Comparison of ENCODE assay signal across 8 mouse cellular contexts in the genomic region with DNA sequence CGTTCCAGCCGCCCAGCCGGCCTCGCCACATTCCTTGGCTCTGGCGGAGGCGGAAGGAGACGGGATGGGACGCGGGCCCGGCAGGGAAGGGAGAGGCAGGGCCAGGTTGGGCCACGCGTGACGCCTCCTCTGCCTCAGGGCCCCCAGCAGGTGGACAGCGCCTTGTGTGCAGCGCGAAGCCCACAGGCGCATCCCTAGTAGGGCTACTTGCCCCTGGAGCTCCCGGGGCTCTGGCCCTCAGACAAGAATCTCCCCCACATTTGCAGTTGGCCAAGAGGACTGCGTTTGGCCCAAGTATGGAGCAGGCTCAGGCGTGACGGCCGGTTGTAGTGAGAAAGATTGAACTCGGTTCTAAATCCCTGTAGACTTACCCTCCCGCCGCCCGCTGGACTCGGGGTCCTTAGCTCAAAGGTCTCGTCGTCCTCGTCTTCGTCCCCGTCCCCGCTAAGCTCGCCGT. TPM values are rescaled to one million over a fixed set of nuclear protein-coding genes. Genes with fewer than 3 reads are reported as not detected.
DNase-seq lines count a peak whose midpoint lies in the region; ATAC-seq lines count a peak whose summit lies in the region.

A gene (plus strand): TSS at position 170 of the 457 bp plus-strand sequence.

- WGBS in forebrain, embryonic 14.5 days, result under 1% methylated on average over 32 of the region's 35 CpGs
- under 1% methylated on average over 35 of the region's 35 CpGs for WGBS in hindbrain, embryonic 13.5 days
- under 1% methylated on average over 35 of the region's 35 CpGs for WGBS in midbrain, embryonic 14.5 days

- peaks cover 70% of the 10 kb centered on the region for H3K27me3 ChIP-seq in forebrain, embryonic 14.5 days (replicated peaks; ENCODE audit: control insufficient read depth, insufficient read depth, low read length)
- H3K27me3 ChIP-seq in hindbrain, embryonic 13.5 days, result peaks cover 72% of the 10 kb centered on the region
- peaks cover 56% of the 10 kb centered on the region for H3K27me3 ChIP-seq in midbrain, embryonic 14.5 days (ENCODE audit: control insufficient read depth, insufficient read depth, low read length)

- H3K27ac ChIP-seq in forebrain, embryonic 14.5 days (ENCODE audit: low read depth, low read length), result peak within 1 kb of the TSS; percentile 52; the same call in 1 of the 2 replicates
- H3K27ac ChIP-seq in hindbrain, embryonic 13.5 days, result peak within 1 kb of the TSS; percentile 87
- H3K27ac ChIP-seq in midbrain, embryonic 14.5 days (replicated peaks; ENCODE audit: low read depth, low read length), result peak within 1 kb of the TSS; percentile 75

- intact Hi-C loops in left cerebral cortex, postnatal 36 days (cut with DNase I), result loop anchor here (2.0 to 10.0 kb wide), 2 partner anchors 52 to 186 kb away; a partner anchor contains a TSS

- no peak for ATAC-seq in forebrain, embryonic 14.5 days
- no peak for ATAC-seq in hindbrain, embryonic 13.5 days (ENCODE audit: low FRiP score)
- ATAC-seq in midbrain, embryonic 14.5 days (ENCODE audit: low FRiP score, low TSS enrichment), result no peak
- ATAC-seq in megakaryocyte-erythroid progenitor cell, adult 5-6 weeks (replicated peaks; ENCODE audit: low FRiP score, low TSS enrichment, poor library complexity, severe bottlenecking), result no peak

- H3K9ac ChIP-seq in forebrain, embryonic 14.5 days (ENCODE audit: low read length), result peak within 1 kb of the TSS; percentile 73
- H3K9ac ChIP-seq in hindbrain, embryonic 13.5 days, result peak within 1 kb of the TSS; percentile 83
- H3K9ac ChIP-seq in midbrain, embryonic 14.5 days (replicated peaks; ENCODE audit: low read length), result peak within 1 kb of the TSS; percentile 64

- H3K4me2 ChIP-seq in forebrain, embryonic 14.5 days (ENCODE audit: low read length), result peak within 1 kb of the TSS; percentile 85
- H3K4me2 ChIP-seq in hindbrain, embryonic 13.5 days, result peak within 1 kb of the TSS; percentile 91
- peak within 1 kb of the TSS; percentile 81 for H3K4me2 ChIP-seq in midbrain, embryonic 14.5 days (ENCODE audit: low read length)

- peak within 1 kb of the TSS; percentile 73 for H3K4me3 ChIP-seq in forebrain, embryonic 14.5 days (ENCODE audit: low read depth, low read length)
- H3K4me3 ChIP-seq in hindbrain, embryonic 13.5 days, result peak within 1 kb of the TSS; percentile 76
- peak within 1 kb of the TSS; percentile 62 for H3K4me3 ChIP-seq in midbrain, embryonic 14.5 days (replicated peaks; ENCODE audit: low read depth, low read length)

- peaks cover 16% of the 10 kb centered on the region for H3K36me3 ChIP-seq in forebrain, embryonic 14.5 days (ENCODE audit: control insufficient read depth, insufficient read depth, low read length)
- peaks cover 24% of the 10 kb centered on the region for H3K36me3 ChIP-seq in hindbrain, embryonic 13.5 days
- peaks cover 19% of the 10 kb centered on the region for H3K36me3 ChIP-seq in midbrain, embryonic 14.5 days (ENCODE audit: control insufficient read depth, insufficient read depth, low read length)

- peaks cover 34% of the 10 kb centered on the region for H3K4me1 ChIP-seq in forebrain, embryonic 14.5 days (ENCODE audit: control insufficient read depth, insufficient read depth, low read length)
- H3K4me1 ChIP-seq in hindbrain, embryonic 13.5 days (replicated peaks), result peaks cover 67% of the 10 kb centered on the region
- H3K4me1 ChIP-seq in midbrain, embryonic 14.5 days (ENCODE audit: control insufficient read depth, insufficient read depth, low read length), result peaks cover 48% of the 10 kb centered on the region

- no peaks in the 10 kb centered on the region for H3K9me3 ChIP-seq in forebrain, embryonic 14.5 days (replicated peaks; ENCODE audit: control insufficient read depth, low read length)
- H3K9me3 ChIP-seq in hindbrain, embryonic 13.5 days, result no peaks in the 10 kb centered on the region
- no peaks in the 10 kb centered on the region for H3K9me3 ChIP-seq in midbrain, embryonic 14.5 days (ENCODE audit: control insufficient read depth, low read length)

- DNase-seq in adrenal gland, adult (ENCODE audit: inconsistent age in 2 of 2, low spot score in 1 of 2), result peak; percentile 72 to 91
- no peak for DNase-seq in adrenal gland, postnatal 4 days (ENCODE audit: low spot score in 2 of 2)
- peak; percentile 77 for DNase-seq in adrenal gland, postnatal 10 days
- DNase-seq in forebrain, embryonic 14.5 days (ENCODE audit: low spot score), result peak; percentile 23
- no peak for DNase-seq in left cerebral cortex, postnatal 36 days (ENCODE audit: low spot score in 2 of 2)
- no peak for DNase-seq in midbrain, embryonic 14.5 days

RNA-seq across cellular contexts. Expression of the gene that starts here (rescaled TPM):
- 1 to 10 TPM; 3.9 to 4.1 TPM for total RNA-seq in adrenal gland, postnatal 4 days (2021)
- total RNA-seq in adrenal gland, postnatal 10 days (2021), result 10 to 100 TPM; 12.1 to 15.9 TPM
- polyA plus RNA-seq in forebrain, embryonic 14.5 days (2014; fragmentation: Nextera tagmentation; extraction: Ambion mirVana), result 0.39 and 0.48 TPM in 2 replicates
- 2.6 and 2.8 TPM in 2 replicates for polyA plus RNA-seq in hindbrain, embryonic 13.5 days (2015; fragmentation: Nextera tagmentation; extraction: Ambion mirVana)
- 100 to 1,000 TPM; 167 to 172 TPM for total RNA-seq in left cerebral cortex, postnatal 36 days (2021)
- polyA plus RNA-seq in midbrain, embryonic 14.5 days (2014; fragmentation: Nextera tagmentation; extraction: Ambion mirVana), result 2.3 and 2.8 TPM in 2 replicates
- total RNA-seq in megakaryocyte-erythroid progenitor cell, adult 5-6 weeks (2014; fragmentation: Nextera tagmentation), result not detected in 2 replicates
- 0.15 TPM in 1 of 2 replicates, not detected in the other for total RNA-seq in megakaryocyte-erythroid progenitor cell, adult 5-6 weeks (2017)

Comparison
In these comparisons a context has a peak if more than half of its experiments do, and no peak if none do; other contexts are left out.
1. RNA of the gene that starts here (total RNA-seq): 167 to 172 TPM in left cerebral cortex, postnatal 36 days; 12.1 to 15.9 TPM in adrenal gland, postnatal 10 days, 3.9 to 4.1 TPM in adrenal gland, postnatal 4 days and 0.15 TPM in megakaryocyte-erythroid progenitor cell, adult 5-6 weeks; every median in the first group is over 4 times any median in the second.
2. DNase-seq: peak in adrenal gland, adult (2 of 2) and adrenal gland, postnatal 10 days (single experiment); none in adrenal gland, postnatal 4 days (0 of 2), left cerebral cortex, postnatal 36 days (0 of 2) and midbrain, embryonic 14.5 days (single experiment).
3. Peak in DNase-seq, H3K4me3 ChIP-seq, H3K27ac ChIP-seq, H3K9ac ChIP-seq and H3K4me2 ChIP-seq in forebrain, embryonic 14.5 days; RNA of the gene not detected or under 1 TPM.
4. Peak in every context shown above with its lines, with median percentiles within 50 percentile points of each other: H3K27ac ChIP-seq, H3K4me2 ChIP-seq, H3K4me3 ChIP-seq and H3K9ac ChIP-seq.